Mouse (Mus musculus) MEL (cell line): ENCODE results near the gene Peli2. TPM values are rescaled to one million over a fixed set of nuclear protein-coding genes. Genes with fewer than 3 reads are reported as not detected.

Source experiments
- DNase-seq: peaks from one replicate; pipeline ENCODE4 v3.0.0; 2011; ENCODE audit warnings: low read depth, low spot score
- H3K27ac ChIP-seq: 2 replicates; pipeline ENCODE4 v1.5.1; 2012; ENCODE audit warnings: low read depth, mild to moderate bottlenecking, control low read depth, low read length, moderate library complexity; ENCODE audit not compliant: control insufficient read depth
- H3K27me3 ChIP-seq, 2 experiments: fragments of 150-350 bp in 1 of 2; sonication (generic) in 1 of 2; 2 replicates each; pipeline ENCODE4 v1.6.1; 2012; ENCODE audit warnings: low read length in 2 of 2, mild to moderate bottlenecking in 2 of 2, improper control_type of control experiment in 1 of 2, moderate library complexity in 1 of 2; ENCODE audit not compliant: insufficient read depth in 2 of 2, control insufficient read depth in 1 of 2
- H3K36me3 ChIP-seq, 2 experiments: 2 replicates each; pipeline ENCODE4 v1.6.1; 2012 to 2014; ENCODE audit warnings: low read length in 2 of 2, improper control_type of control experiment in 1 of 2, inconsistent platforms in 1 of 2, mild to moderate bottlenecking in 1 of 2; ENCODE audit not compliant: insufficient read depth in 2 of 2, control insufficient read depth in 1 of 2
- H3K4me1 ChIP-seq, 2 experiments: fragments of 150-350 bp in 1 of 2; sonication (generic) in 1 of 2; 2 replicates each; pipeline ENCODE4 v1.6.1; 2012; ENCODE audit warnings: low read length in 2 of 2, improper control_type of control experiment in 1 of 2, mild to moderate bottlenecking in 1 of 2; ENCODE audit not compliant: insufficient read depth in 2 of 2, control insufficient read depth in 1 of 2
- H3K4me3 ChIP-seq, 2 experiments: fragments of 150-350 bp in 1 of 2; sonication (generic) in 1 of 2; 2 replicates each; pipeline ENCODE4 v1.5.1; 2012; ENCODE audit warnings: low read depth in 2 of 2, low read length in 2 of 2, mild to moderate bottlenecking in 2 of 2, moderate library complexity in 2 of 2, control low read depth in 1 of 2, improper control_type of control experiment in 1 of 2; ENCODE audit not compliant: control insufficient read depth in 1 of 2, insufficient read depth in 1 of 2
- H3K79me2 ChIP-seq: 2 replicates; pipeline ENCODE4 v1.6.1; 2012; ENCODE audit warnings: mild to moderate bottlenecking, low read length, moderate library complexity; ENCODE audit not compliant: control insufficient read depth, poor library complexity, insufficient read depth
- H3K9ac ChIP-seq: 2 replicates; pipeline ENCODE4 v1.6.1; 2012; ENCODE audit warnings: low read depth, mild to moderate bottlenecking, control low read depth, low read length, moderate library complexity; ENCODE audit not compliant: control insufficient read depth, poor library complexity, severe bottlenecking
- H3K9me3 ChIP-seq: fragments of 150-350 bp; sonication (generic); replicated peaks from 2 replicates; pipeline ENCODE4 v1.6.1; 2012; ENCODE audit warnings: mild to moderate bottlenecking, low read length, improper control_type of control experiment, moderate library complexity; ENCODE audit not compliant: insufficient read depth
- CHD2 ChIP-seq: IDR thresholded peaks from 2 replicates; pipeline ENCODE4 v1.6.1; 2011; ENCODE audit warnings: low read length, improper control_type of control experiment
- ELF1 ChIP-seq: IDR thresholded peaks from 2 replicates; pipeline ENCODE4 v1.6.1; 2014; ENCODE audit warnings: low read depth, mild to moderate bottlenecking, inconsistent platforms, low read length, improper control_type of control experiment, moderate library complexity
- EP300 ChIP-seq, 2 experiments: IDR thresholded peaks; 2 replicates each; pipeline ENCODE4 v1.6.1; 2011; ENCODE audit warnings: improper control_type of control experiment in 2 of 2, low read length in 2 of 2, low read depth in 1 of 2, mild to moderate bottlenecking in 1 of 2
- GABPA ChIP-seq: IDR thresholded peaks from 2 replicates; pipeline ENCODE4 v1.6.1; 2012; ENCODE audit warnings: low read depth, mild to moderate bottlenecking, inconsistent platforms, low read length, improper control_type of control experiment, moderate library complexity
- GATA1 ChIP-seq: IDR thresholded peaks from 2 replicates; pipeline ENCODE4 v1.6.1; 2011; ENCODE audit warnings: low read depth, low read length, improper control_type of control experiment
- JUND ChIP-seq: IDR thresholded peaks from 2 replicates; pipeline ENCODE4 v1.6.1; 2011; ENCODE audit warnings: low read depth, mild to moderate bottlenecking, improper control_type of control experiment, low read length
- MAFK ChIP-seq: IDR thresholded peaks from 2 replicates; pipeline ENCODE4 v1.6.1; 2011; ENCODE audit warnings: low read depth, mild to moderate bottlenecking, low read length, improper control_type of control experiment, borderline replicate concordance
- MAZ ChIP-seq: IDR thresholded peaks from 2 replicates; pipeline ENCODE4 v1.6.1; 2012; ENCODE audit warnings: low read depth, mild to moderate bottlenecking, inconsistent platforms, low read length, improper control_type of control experiment
- MXI1 ChIP-seq: IDR thresholded peaks from 2 replicates; pipeline ENCODE4 v1.6.1; 2011; ENCODE audit warnings: mild to moderate bottlenecking, low read depth, low read length, improper control_type of control experiment
- NELFE ChIP-seq: IDR thresholded peaks from 2 replicates; pipeline ENCODE4 v1.6.1; 2011; ENCODE audit warnings: low read depth, low read length, improper control_type of control experiment
- NRF1 ChIP-seq: IDR thresholded peaks from 2 replicates; pipeline ENCODE4 v1.6.1; 2014; ENCODE audit warnings: low read depth, mild to moderate bottlenecking, inconsistent platforms, low read length, improper control_type of control experiment, moderate library complexity; ENCODE audit not compliant: poor library complexity, insufficient read depth, severe bottlenecking
- POLR2AphosphoS5 ChIP-seq: IDR thresholded peaks from 2 replicates; pipeline ENCODE4 v1.6.1; 2012; ENCODE audit warnings: low read depth, borderline replicate concordance, mild to moderate bottlenecking, inconsistent platforms, low read length, moderate library complexity, mixed read lengths
- RCOR1 ChIP-seq: IDR thresholded peaks from 2 replicates; pipeline ENCODE4 v1.6.1; 2012; ENCODE audit warnings: low read depth, mild to moderate bottlenecking, inconsistent platforms, low read length, improper control_type of control experiment
- SIN3A ChIP-seq: IDR thresholded peaks from 2 replicates; pipeline ENCODE4 v1.6.1; 2012; ENCODE audit warnings: low read length, improper control_type of control experiment, inconsistent platforms
- TAL1 ChIP-seq: IDR thresholded peaks from 2 replicates; pipeline ENCODE4 v1.6.1; 2012; ENCODE audit warnings: mild to moderate bottlenecking, inconsistent platforms, low read length, moderate library complexity, mixed read lengths
- TBP ChIP-seq: IDR thresholded peaks from 2 replicates; pipeline ENCODE4 v1.8.0; 2011; ENCODE audit warnings: low read depth, low read length, improper control_type of control experiment
- TCF12 ChIP-seq: IDR thresholded peaks from 2 replicates; pipeline ENCODE4 v1.6.1; 2014; ENCODE audit warnings: low read depth, mild to moderate bottlenecking, inconsistent platforms, low read length, improper control_type of control experiment, moderate library complexity
- UBTF ChIP-seq: IDR thresholded peaks from 2 replicates; pipeline ENCODE4 v1.6.1; 2012; ENCODE audit warnings: low read depth, mild to moderate bottlenecking, inconsistent platforms, low read length, improper control_type of control experiment, moderate library complexity, borderline replicate concordance; ENCODE audit not compliant: insufficient read depth
- USF1 ChIP-seq: IDR thresholded peaks from 2 replicates; pipeline ENCODE4 v1.6.1; 2014; ENCODE audit warnings: low read depth, mild to moderate bottlenecking, inconsistent platforms, low read length, improper control_type of control experiment, moderate library complexity
- USF2 ChIP-seq, 2 experiments: IDR thresholded peaks; 2 replicates each; pipeline ENCODE4 v1.6.1; 2011 to 2012; ENCODE audit warnings: improper control_type of control experiment in 2 of 2, low read length in 2 of 2, borderline replicate concordance in 1 of 2, inconsistent platforms in 1 of 2, low read depth in 1 of 2, mild to moderate bottlenecking in 1 of 2; ENCODE audit not compliant: insufficient read depth in 1 of 2
- ZC3H11A ChIP-seq: IDR thresholded peaks from 2 replicates; pipeline ENCODE4 v1.6.1; 2012; ENCODE audit warnings: low read depth, mild to moderate bottlenecking, inconsistent platforms, low read length, improper control_type of control experiment
- ZKSCAN1 ChIP-seq: IDR thresholded peaks from 2 replicates; pipeline ENCODE4 v1.6.1; 2012; ENCODE audit warnings: low read depth, mild to moderate bottlenecking, inconsistent platforms, low read length, improper control_type of control experiment, moderate library complexity
- polyA plus RNA-seq, 2 experiments: library from polyadenylated mRNA; stranded (reverse) in 1 of 2; unstranded in 1 of 2; fragments of >175 nt in 1 of 2; fragments of >200 nt in 1 of 2; gene quantifications; 2 replicates each; pipeline versions ENCODE4 v1.2.1 to v1.2.4; 2012; ENCODE audit warnings: low replicate concordance in 2 of 2, low read depth in 1 of 2; ENCODE audit not compliant: insufficient read length in 2 of 2, insufficient read depth in 1 of 2, missing spikeins in 1 of 2
- total RNA-seq: library from RNA; depleted of rRNA; stranded (reverse); fragments of 300-350 nt; gene quantifications from 2 replicates; pipeline ENCODE4 v1.2.3, GENCODE M21; 2012

Gene Peli2
- total and polyA plus RNA-seq, 3 experiments, result not detected

DNA sequence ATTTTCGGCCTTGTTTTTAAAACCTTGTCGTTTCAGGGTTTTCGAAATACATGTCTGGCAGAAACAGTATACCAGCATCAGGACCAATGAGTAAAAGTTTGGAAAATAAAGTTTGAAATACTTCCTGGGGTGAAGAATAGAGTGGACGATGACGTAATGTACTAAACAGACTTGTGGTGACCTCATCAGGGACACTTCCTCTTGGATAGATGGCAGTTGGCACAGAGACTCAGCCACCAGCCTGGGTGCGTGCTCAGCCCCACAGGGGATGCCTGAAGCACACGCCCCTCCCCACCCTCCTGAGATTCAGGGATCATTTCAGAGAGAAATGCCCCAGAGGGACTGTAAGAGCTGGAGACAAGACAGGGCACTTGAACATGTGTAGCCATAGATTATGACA lies 76.7 kb downstream of the Peli2 start:
- H3K4me3 ChIP-seq, result no peak overlapping the region
- no peaks in the 10 kb centered on the region for H3K9me3 ChIP-seq
- H3K4me1 ChIP-seq, result no peaks in the 10 kb centered on the region
- no peaks in the 10 kb centered on the region for H3K27me3 ChIP-seq
- no peaks in the 10 kb centered on the region for H3K79me2 ChIP-seq
- H3K9ac ChIP-seq, result no peak overlapping the region
- DNase-seq, result no peak
- no peak overlapping the region for H3K27ac ChIP-seq
- no peak for TF ChIP-seq ZKSCAN1
- no peak for TF ChIP-seq ZC3H11A
- TF ChIP-seq TAL1, result no peak
- no peak for TF ChIP-seq MAZ
- no peak for TF ChIP-seq GATA1
- no peak for TF ChIP-seq GABPA
- no peak for TF ChIP-seq TCF12
- TF ChIP-seq EP300 (IDR thresholded peaks at IDR 0.05; ENCODE audit: low read depth in 1 of 2, low read length in 2 of 2), result no peak
- TF ChIP-seq JUND, result no peak
- no peak for TF ChIP-seq NRF1
- TF ChIP-seq CHD2, result no peak
- no peak for TF ChIP-seq USF1
- no peaks in the 10 kb centered on the region for H3K36me3 ChIP-seq

DNA sequence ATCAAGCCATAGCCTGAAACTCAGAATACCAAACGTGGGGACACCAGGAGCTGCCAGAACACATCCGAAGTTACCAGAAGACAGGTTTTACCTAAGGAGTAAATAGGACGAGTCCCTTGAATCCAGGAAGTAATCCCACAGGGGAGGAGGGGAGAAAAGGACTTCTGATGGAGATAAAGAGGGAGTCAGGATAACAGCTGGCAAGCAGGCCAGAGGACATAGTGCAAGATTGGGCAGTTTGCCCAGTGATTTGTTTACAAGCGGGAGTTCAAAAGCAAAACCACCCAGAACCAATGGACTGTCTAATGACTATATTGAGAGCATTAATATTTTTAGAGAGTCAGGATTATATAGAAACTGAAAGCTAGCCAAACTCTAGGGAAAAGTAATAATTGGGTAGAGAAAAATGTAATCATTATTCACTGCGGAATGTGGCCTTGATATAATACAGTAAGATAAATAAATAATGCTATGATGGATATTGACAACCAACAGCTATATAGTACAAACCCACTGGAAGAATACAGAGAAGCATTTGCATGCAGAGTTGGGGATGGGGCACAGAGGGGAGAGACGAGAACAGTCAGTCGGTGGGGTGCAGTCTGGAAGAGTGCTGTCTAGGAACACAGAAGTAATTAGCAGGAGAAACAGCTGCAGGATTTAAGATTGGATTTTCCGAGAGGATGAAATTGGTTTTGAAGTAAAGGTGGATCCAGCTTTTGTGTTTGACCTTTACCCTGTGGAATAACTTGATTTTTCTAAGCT lies 77.7 kb downstream of the Peli2 start:
- TF ChIP-seq TBP (no peak), ELF1 (no peak), MAFK (no peak), MXI1 (no peak), USF2 (IDR thresholded peaks at IDR 0.05; ENCODE audit: borderline replicate concordance in 1 of 2, insufficient read depth in 1 of 2, low read depth in 1 of 2, low read length in 2 of 2) (no peak), GABPA (no peak), RCOR1 (no peak), NELFE (no peak), UBTF (no peak), MAZ (no peak), SIN3A (no peak), ZC3H11A (no peak), POLR2AphosphoS5 (no peak)
- H3K27me3 ChIP-seq, result no peaks in the 10 kb centered on the region
- no peak overlapping the region for H3K4me3 ChIP-seq
- H3K9me3 ChIP-seq, result no peaks in the 10 kb centered on the region
- H3K27ac ChIP-seq, result no peak overlapping the region
- H3K9ac ChIP-seq, result no peak overlapping the region
- H3K4me1 ChIP-seq, result no peaks in the 10 kb centered on the region
- no peaks in the 10 kb centered on the region for H3K79me2 ChIP-seq
- no peak for DNase-seq
- H3K36me3 ChIP-seq, result no peaks in the 10 kb centered on the region
